Mouse (Mus musculus) stomach, embryonic 16.5 days (tissue): Measurements from ENCODE around the gene Hoxa3. TPM values are rescaled to one million over a fixed set of nuclear protein-coding genes. Genes with fewer than 3 reads are reported as not detected.

Source experiments
- ATAC-seq: fragments of 200-750 bp; cut with Nextera tagmentation; 2 replicates; pipeline ENCODE4 v1.8.0; 2017; ENCODE audit warnings: moderate number of reproducible peaks, moderate TSS enrichment; ENCODE audit not compliant: insufficient read depth, low FRiP score
- H3K27ac ChIP-seq: fragments of 300-500 bp; sonication (generic); 2 replicates; pipeline ENCODE4 v1.5.1; 2014; ENCODE audit warnings: low read length
- H3K27me3 ChIP-seq: fragments of 300-500 bp; sonication (generic); 2 replicates; pipeline ENCODE4 v1.6.1; 2014; ENCODE audit warnings: low read length, control low read depth, mixed read lengths; ENCODE audit not compliant: control insufficient read depth, insufficient read depth
- H3K36me3 ChIP-seq: fragments of 300-500 bp; sonication (generic); 2 replicates; pipeline ENCODE4 v1.6.1; 2014; ENCODE audit warnings: low read length; ENCODE audit not compliant: control insufficient read depth, insufficient read depth
- H3K4me1 ChIP-seq: fragments of 300-500 bp; sonication (generic); 2 replicates; pipeline ENCODE4 v1.6.1; 2014; ENCODE audit warnings: low read length, control low read depth, mixed read lengths; ENCODE audit not compliant: control insufficient read depth, insufficient read depth
- H3K4me2 ChIP-seq: fragments of 300-500 bp; sonication (generic); 2 replicates; pipeline ENCODE4 v1.6.1; 2014; ENCODE audit warnings: low read depth, low read length, mixed read lengths
- H3K4me3 ChIP-seq: fragments of 300-500 bp; sonication (generic); replicated peaks from 2 replicates; pipeline ENCODE4 v1.5.1; 2014; ENCODE audit warnings: mild to moderate bottlenecking, low read length
- H3K9ac ChIP-seq: fragments of 300-500 bp; sonication (generic); 2 replicates; pipeline ENCODE4 v1.6.1; 2014; ENCODE audit warnings: low read length
- H3K9me3 ChIP-seq: fragments of 300-500 bp; sonication (generic); replicated peaks from 2 replicates; pipeline ENCODE4 v1.6.1; 2016; ENCODE audit warnings: low read length, control low read depth; ENCODE audit not compliant: control insufficient read depth
- WGBS: fragments of 180-500 bp; shearing (Covaris S2); extraction: QIAGEN DNeasy Blood & Tissue Kit; methylation state at CpG from one replicate; pipeline ENCODE4 v1.1.7; 2014; 5-methylcytosine and 5-hydroxymethylcytosine counted together
- polyA plus RNA-seq: library from polyadenylated mRNA; unstranded; fragments of >200 nt; fragmentation: Nextera tagmentation; extraction: Ambion mirVana; gene quantifications from 2 replicates; pipeline ENCODE4 v1.2.1, GENCODE M21; 2015

Hoxa3 gene
- polyA plus RNA-seq, 1 experiment from 2014 or later = 6.0 TPM

GRCm38 (mm10) chr6:52223939-52224760, 11.0 kb upstream of the Hoxa3 start:
- Histone ChIP-seq H3K36me3 (no peaks in the 10 kb centered on the region), H3K4me3 (peak overlapping the region; percentile 19; the same call in 1 of the 2 replicates), H3K9ac (no peak overlapping the region; the same call in 1 of the 2 replicates), H3K27me3 (peaks cover 91% of the 10 kb centered on the region), H3K27ac (no peak overlapping the region), H3K4me2 (peak overlapping the region; percentile 25; the same call in 1 of the 2 replicates), H3K4me1 (peaks cover 4% of the 10 kb centered on the region; the same call in 1 of the 2 replicates), H3K9me3 (no peaks in the 10 kb centered on the region)
- no peak for ATAC-seq
- 9% methylated on average over 24 of the region's 24 CpGs for WGBS

GRCm38 (mm10) chr6:52222729-52223128, 9.6 kb upstream of the Hoxa3 start:
- Histone ChIP-seq H3K4me3 (no peak overlapping the region; the same call in 1 of the 2 replicates), H3K27ac (no peak overlapping the region), H3K9ac (no peak overlapping the region), H3K4me1 (peaks cover 7% of the 10 kb centered on the region; the same call in 1 of the 2 replicates), H3K36me3 (no peaks in the 10 kb centered on the region), H3K4me2 (no peak overlapping the region), H3K27me3 (peaks cover 94% of the 10 kb centered on the region), H3K9me3 (no peaks in the 10 kb centered on the region)
- WGBS = 40% methylated on average over 13 of the region's 13 CpGs
- ATAC-seq = no peak

- peak overlapping the region; percentile 30; the same call in 1 of the 2 replicates for H3K27ac ChIP-seq
- peaks cover 8% of the 10 kb centered on the region; the same call in 1 of the 2 replicates for H3K4me1 ChIP-seq
- H3K36me3 ChIP-seq = no peaks in the 10 kb centered on the region
- H3K9me3 ChIP-seq = no peaks in the 10 kb centered on the region
- H3K27me3 ChIP-seq = peaks cover 93% of the 10 kb centered on the region
- no peak overlapping the region for H3K9ac ChIP-seq
- ATAC-seq = 0 out of 2 replicates have a peak, but pooled peaks have one; percentile 1
- peak overlapping the region; percentile 97 for H3K4me2 ChIP-seq
- peak overlapping the region; percentile 69 for H3K4me3 ChIP-seq
- WGBS = 20% methylated on average over 21 of the region's 21 CpGs
Observed at GRCm38 (mm10) chr6:52221993-52222685, 9.0 kb upstream of the Hoxa3 start.

GRCm38 (mm10) chr6:52221337-52221992, 8.3 kb upstream of the Hoxa3 start, which contains the start of gene Hoxa7:
TSS of gene Hoxa7 (minus strand) at chr6:52221854.
- Histone ChIP-seq H3K4me3 (peak within 1 kb of the TSS; percentile 69), H3K9ac (peak within 1 kb of the TSS; percentile 82), H3K4me2 (peak within 1 kb of the TSS; percentile 97), H3K36me3 (no peaks in the 10 kb centered on the region), H3K27me3 (peaks cover 90% of the 10 kb centered on the region), H3K4me1 (peaks cover 8% of the 10 kb centered on the region; the same call in 1 of the 2 replicates), H3K27ac (peak within 1 kb of the TSS; percentile 70), H3K9me3 (no peaks in the 10 kb centered on the region)
- peak; percentile 60; the same call in 1 of the 2 replicates for ATAC-seq
- WGBS = 1% methylated on average over 46 of the region's 46 CpGs

- peaks cover 90% of the 10 kb centered on the region for H3K27me3 ChIP-seq
- no peaks in the 10 kb centered on the region for H3K9me3 ChIP-seq
- no peaks in the 10 kb centered on the region for H3K36me3 ChIP-seq
- H3K9ac ChIP-seq = peak overlapping the region; percentile 82
- ATAC-seq = no peak
- H3K4me3 ChIP-seq = peak overlapping the region; percentile 69
- peaks cover 8% of the 10 kb centered on the region; the same call in 1 of the 2 replicates for H3K4me1 ChIP-seq
- WGBS = 19% methylated on average over 12 of the region's 12 CpGs
- peak overlapping the region; percentile 97 for H3K4me2 ChIP-seq
- peak overlapping the region; percentile 70; the same call in 1 of the 2 replicates for H3K27ac ChIP-seq
Observed at GRCm38 (mm10) chr6:52220865-52221310, 7.8 kb upstream of the Hoxa3 start.

GRCm38 (mm10) chr6:52220003-52220864, 7.1 kb upstream of the Hoxa3 start:
- peaks cover 8% of the 10 kb centered on the region; the same call in 1 of the 2 replicates for H3K4me1 ChIP-seq
- 34% methylated on average over 32 of the region's 32 CpGs for WGBS
- ATAC-seq = no peak
- 0 out of 2 replicates have a peak overlapping the region, but pooled peaks have one; percentile 3 for H3K27ac ChIP-seq
- peak overlapping the region; percentile 35 for H3K9ac ChIP-seq
- H3K4me2 ChIP-seq = peak overlapping the region; percentile 97
- H3K4me3 ChIP-seq = peak overlapping the region; percentile 69
- H3K9me3 ChIP-seq = no peaks in the 10 kb centered on the region
- H3K27me3 ChIP-seq = peaks cover 88% of the 10 kb centered on the region
- H3K36me3 ChIP-seq = no peaks in the 10 kb centered on the region

- Histone ChIP-seq H3K4me2 (peak overlapping the region; percentile 97; the same call in 1 of the 2 replicates), H3K27ac (0 out of 2 replicates have a peak overlapping the region, but pooled peaks have one; percentile 3), H3K4me3 (no peak overlapping the region; the same call in 1 of the 2 replicates), H3K27me3 (peaks cover 89% of the 10 kb centered on the region), H3K9ac (0 out of 2 replicates have a peak overlapping the region, but pooled peaks have one; percentile 35), H3K36me3 (no peaks in the 10 kb centered on the region), H3K4me1 (peaks cover 8% of the 10 kb centered on the region; the same call in 1 of the 2 replicates), H3K9me3 (no peaks in the 10 kb centered on the region)
- ATAC-seq = no peak
- WGBS = 44% methylated on average over 9 of the region's 9 CpGs
Observed at GRCm38 (mm10) chr6:52219234-52219942, 6.3 kb upstream of the Hoxa3 start.
